Mouse (Mus musculus): Measurements from ENCODE around the gene Gba2. TPM values are rescaled to one million over a fixed set of nuclear protein-coding genes. Genes with fewer than 3 reads are reported as not detected.
"Not testable (repeated sequence)": the region's sequence is repeated elsewhere in the genome, so short reads cannot be mapped to it uniquely, and the experiment has no call there.

Gba2 gene
- 50.4 and 55.4 TPM in 2 replicates for polyA plus RNA-seq (2016; fragmentation: Nextera tagmentation; extraction: Ambion mirVana)

DNA sequence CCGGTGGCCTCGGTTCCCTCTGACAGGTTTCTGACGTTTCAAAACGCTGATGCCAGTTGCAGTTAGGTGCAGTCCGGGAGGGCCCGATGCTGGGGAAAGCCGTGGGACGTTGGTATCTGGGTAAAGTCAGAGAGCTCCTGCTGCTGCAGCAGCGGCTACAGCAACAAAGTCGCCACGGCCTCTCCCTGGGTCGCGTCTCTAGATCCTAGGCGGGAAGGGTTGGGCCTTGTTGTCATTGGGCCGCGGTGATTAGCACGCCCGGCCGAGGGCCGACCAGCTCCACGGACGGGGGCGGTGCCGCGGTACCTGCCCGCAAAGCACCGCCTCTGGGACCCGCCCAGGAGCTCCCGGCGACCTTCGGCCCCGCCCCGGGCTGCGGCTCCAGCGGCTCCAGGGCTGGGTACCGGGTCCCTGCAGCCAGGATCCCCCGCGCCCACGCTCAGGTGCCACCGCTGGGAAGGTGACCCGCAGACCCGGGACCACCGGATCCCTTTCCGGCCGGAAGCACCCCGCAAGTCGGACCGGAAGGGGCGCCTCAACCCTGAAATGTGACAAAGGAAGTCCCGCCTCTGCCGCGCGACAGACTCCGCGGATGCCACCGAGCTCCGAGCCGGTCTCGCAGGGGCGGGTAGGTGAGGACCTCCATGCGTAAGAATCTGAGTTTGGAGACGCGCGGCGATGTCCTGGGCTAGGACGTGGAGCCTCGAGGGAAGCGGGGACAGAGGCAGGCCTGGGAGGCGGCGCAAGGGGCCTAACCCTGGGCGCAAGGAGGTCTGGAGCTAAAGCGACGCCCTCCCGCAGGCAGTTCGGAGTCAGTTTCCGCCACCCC, at the start of gene Gba2, which contains the start of gene Rgp1:
Gene Gba2 (minus strand): TSS at position 498 of the 829 bp plus-strand sequence.
Gene Rgp1 (plus strand): TSS at position 340 of the 829 bp plus-strand sequence.
- WGBS, result under 1% methylated on average over 76 of the region's 76 CpGs
- H3K4me1 ChIP-seq, result peaks cover 42% of the 10 kb centered on the region
- peak; percentile 92 for ATAC-seq (ENCODE audit: low FRiP score, low read depth)

DNA sequence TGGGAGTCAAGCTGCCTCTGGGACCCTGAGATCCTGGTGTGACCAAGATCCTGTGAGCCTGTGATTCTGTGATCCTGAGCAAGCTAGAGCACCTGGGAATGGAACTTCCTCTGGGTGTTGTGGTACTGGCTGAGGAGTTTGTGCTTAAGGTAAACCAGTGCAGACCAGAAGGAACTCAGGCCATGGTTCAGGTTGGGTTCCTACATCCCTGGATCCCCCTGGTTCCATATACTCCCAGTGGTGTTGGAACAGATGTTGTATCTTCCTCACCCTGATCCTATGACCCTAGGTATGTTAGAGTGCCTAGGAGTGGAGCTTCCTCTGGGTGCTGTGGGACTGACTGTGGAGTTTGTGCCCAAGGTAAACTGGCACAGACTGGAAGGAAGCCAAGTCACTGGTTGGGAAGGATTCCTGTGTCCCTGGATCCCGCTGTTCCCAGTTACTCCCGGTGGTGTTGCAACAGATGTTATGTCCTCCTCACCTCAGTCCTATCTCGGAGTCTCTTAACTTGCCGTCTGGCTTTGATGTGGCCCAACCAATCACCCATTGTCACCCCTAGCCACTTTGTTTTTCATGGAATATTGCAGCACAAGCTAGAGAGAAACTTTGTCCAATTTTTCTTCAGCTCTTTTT, 41.6 kb upstream of the Gba2 start:
- H3K4me1 ChIP-seq, result no peaks in the 10 kb centered on the region
- no peaks in the 10 kb centered on the region for H3K27me3 ChIP-seq (replicated peaks)
- ATAC-seq (ENCODE audit: low FRiP score, low read depth), result no peak
- H3K4me3 ChIP-seq, result no peak overlapping the region
- H3K27ac ChIP-seq, result no peak overlapping the region
- H3K36me3 ChIP-seq, result no peaks in the 10 kb centered on the region
- H3K9me3 ChIP-seq, result peaks cover 2% of the 10 kb centered on the region; the same call in 1 of the 2 replicates
- no peak overlapping the region for H3K9ac ChIP-seq
- H3K4me2 ChIP-seq (replicated peaks), result no peak overlapping the region
- WGBS, result 85% methylated on average over 4 of the region's 4 CpGs

More for the DNA sequence above, at the start of gene Gba2, which contains the start of gene Rgp1:
- H3K27ac ChIP-seq, result peak within 1 kb of the TSS; percentile 43; the same call in 1 of the 2 replicates
- peaks cover 37% of the 10 kb centered on the region for H3K36me3 ChIP-seq
- H3K4me2 ChIP-seq (replicated peaks), result peak within 1 kb of the TSS; percentile 96
- H3K9ac ChIP-seq, result peak within 1 kb of the TSS; percentile 89
- peak within 1 kb of the TSS; percentile 94 for H3K4me3 ChIP-seq
- no peaks in the 10 kb centered on the region for H3K9me3 ChIP-seq
- H3K27me3 ChIP-seq (replicated peaks), result no peaks in the 10 kb centered on the region

DNA sequence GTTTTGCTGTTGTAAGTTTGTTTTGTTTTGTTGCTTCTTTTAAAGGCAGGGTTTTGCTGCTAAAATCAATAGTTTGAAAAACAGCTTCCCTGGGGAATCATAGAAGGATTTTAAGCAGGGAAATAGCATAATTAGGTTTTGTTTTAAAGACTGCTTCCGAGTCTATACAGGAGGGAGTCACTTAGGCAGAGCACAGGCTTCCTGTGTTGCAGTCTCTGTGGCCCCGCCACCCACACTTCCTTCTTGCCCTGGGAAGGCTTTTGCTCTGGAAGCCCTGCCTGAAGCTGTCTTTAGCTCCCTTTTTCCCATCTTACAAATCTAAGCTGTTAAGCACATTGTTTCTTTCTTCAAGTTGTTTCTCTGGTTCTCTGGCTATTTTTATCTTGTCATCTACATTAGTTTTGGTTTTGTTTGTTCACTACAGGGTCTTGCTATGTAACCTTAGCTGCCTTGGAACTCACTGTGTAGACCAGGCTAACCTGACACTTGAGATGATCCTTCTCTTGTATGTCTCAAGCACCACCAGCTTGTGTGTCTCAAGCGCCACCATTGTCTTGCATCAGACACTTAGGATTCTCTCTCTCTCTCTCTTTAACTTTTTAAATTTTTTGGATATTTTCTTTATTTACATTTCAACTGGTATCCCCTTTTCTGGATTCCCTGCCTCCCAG, 34.5 kb upstream of the Gba2 start:
- Histone ChIP-seq H3K27ac (no peak overlapping the region), H3K27me3 (replicated peaks) (no peaks in the 10 kb centered on the region), H3K4me3 (no peak overlapping the region), H3K36me3 (no peaks in the 10 kb centered on the region), H3K9me3 (no peaks in the 10 kb centered on the region), H3K4me1 (no peaks in the 10 kb centered on the region), H3K4me2 (replicated peaks) (no peak overlapping the region), H3K9ac (no peak overlapping the region)
- 76% methylated on average over 3 of the region's 3 CpGs for WGBS
- ATAC-seq (ENCODE audit: low FRiP score, low read depth), result no peak

DNA sequence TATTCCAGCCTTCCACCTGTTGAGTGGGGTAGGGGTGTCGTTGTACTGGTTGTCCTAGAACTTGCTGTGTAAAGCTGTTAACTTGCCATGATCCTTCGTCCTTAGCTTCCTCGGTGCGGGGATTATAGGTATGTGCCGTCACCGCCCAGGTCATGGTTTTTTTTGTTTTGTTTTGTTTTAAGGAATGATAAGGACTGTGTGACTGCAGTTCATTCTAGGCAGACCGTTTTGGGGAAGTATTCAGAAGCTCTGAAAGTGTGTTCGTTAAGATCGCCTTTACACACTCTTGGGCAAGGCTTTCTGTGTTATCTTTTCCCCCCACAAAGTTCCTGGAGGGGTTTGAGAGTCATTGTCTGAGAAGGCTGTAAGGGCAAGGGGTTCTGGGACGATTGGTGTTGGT, 33.9 kb upstream of the Gba2 start:
- WGBS, result 79% methylated on average over 10 of the region's 10 CpGs
- H3K4me3 ChIP-seq, result no peak overlapping the region
- no peak for ATAC-seq (ENCODE audit: low FRiP score, low read depth)

DNA sequence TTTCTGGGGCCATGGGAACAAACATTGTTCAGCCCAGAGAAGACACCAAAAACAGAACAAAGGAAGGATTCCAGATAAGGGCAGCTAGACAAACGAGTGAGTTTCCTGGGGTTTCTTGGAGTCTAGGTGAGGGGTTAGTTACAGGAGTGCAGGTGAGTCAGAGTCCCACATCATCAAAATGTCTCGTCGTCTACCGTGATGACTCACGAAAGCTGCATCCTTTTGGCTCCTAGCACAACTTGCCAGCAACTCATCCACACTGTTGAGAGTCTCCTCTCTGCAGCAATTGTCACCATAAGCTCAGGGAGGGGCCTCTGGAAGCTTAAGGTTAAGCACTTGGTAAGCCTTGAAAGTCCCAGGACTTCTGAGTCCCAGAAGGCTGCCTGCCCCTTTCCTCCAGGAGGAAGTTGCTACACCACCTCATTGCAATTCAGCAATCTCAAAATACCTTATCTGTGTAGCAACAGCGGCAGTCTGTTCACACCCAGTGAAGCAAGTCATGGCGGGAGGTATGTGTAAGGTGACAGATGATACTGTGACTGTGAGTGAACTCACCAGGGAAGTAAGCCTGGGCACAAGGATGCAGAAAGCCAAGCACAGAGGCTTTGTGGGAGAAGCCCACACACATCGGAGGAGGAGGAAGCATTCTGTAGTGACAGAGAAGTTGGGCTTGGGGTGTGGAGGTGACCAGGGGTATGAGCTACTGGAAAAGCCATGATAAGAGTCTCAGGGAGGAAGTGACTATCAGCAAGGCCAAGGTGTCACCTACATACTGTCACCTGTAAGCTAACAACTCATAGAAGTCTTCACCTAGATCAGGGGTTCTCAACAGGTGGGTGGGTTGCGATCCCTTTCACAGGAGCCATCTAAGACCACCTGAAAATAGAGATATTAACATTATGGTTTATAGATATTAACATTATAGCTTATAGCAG, 26.3 kb upstream of the Gba2 start:
- Histone ChIP-seq H3K27ac (no peak overlapping the region), H3K4me1 (no peaks in the 10 kb centered on the region), H3K4me2 (replicated peaks) (no peak overlapping the region), H3K27me3 (replicated peaks) (no peaks in the 10 kb centered on the region), H3K36me3 (no peaks in the 10 kb centered on the region), H3K4me3 (no peak overlapping the region), H3K9ac (no peak overlapping the region), H3K9me3 (no peaks in the 10 kb centered on the region)
- no peak for ATAC-seq (ENCODE audit: low FRiP score, low read depth)
- 85% methylated on average over 9 of the region's 9 CpGs for WGBS

More for the DNA sequence above, 33.9 kb upstream of the Gba2 start:
- Histone ChIP-seq H3K36me3 (no peaks in the 10 kb centered on the region), H3K27ac (no peak overlapping the region), H3K27me3 (replicated peaks) (no peaks in the 10 kb centered on the region), H3K4me2 (replicated peaks) (no peak overlapping the region), H3K4me1 (no peaks in the 10 kb centered on the region), H3K9ac (no peak overlapping the region), H3K9me3 (no peaks in the 10 kb centered on the region)

DNA sequence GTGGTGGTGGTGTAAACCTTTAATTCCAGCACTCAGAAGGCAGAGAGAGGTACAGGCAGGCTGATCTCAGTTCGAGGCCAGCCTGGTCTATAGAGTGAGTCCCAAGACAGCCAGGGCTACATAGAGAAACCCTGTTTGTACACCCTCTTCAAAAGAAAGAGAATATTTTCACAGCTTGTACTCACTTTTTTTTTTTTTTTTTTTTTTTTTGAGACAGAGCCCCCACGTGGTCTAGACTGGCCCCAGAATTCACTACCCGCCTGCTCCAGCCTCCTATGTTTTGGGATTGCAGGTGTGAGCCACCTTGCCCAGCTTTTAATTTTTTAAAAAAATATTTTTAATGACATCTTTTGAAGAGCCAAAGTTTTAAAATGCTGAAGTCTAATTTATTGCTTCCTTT, 25.4 kb upstream of the Gba2 start:
- no peak overlapping the region for H3K4me3 ChIP-seq

DNA sequence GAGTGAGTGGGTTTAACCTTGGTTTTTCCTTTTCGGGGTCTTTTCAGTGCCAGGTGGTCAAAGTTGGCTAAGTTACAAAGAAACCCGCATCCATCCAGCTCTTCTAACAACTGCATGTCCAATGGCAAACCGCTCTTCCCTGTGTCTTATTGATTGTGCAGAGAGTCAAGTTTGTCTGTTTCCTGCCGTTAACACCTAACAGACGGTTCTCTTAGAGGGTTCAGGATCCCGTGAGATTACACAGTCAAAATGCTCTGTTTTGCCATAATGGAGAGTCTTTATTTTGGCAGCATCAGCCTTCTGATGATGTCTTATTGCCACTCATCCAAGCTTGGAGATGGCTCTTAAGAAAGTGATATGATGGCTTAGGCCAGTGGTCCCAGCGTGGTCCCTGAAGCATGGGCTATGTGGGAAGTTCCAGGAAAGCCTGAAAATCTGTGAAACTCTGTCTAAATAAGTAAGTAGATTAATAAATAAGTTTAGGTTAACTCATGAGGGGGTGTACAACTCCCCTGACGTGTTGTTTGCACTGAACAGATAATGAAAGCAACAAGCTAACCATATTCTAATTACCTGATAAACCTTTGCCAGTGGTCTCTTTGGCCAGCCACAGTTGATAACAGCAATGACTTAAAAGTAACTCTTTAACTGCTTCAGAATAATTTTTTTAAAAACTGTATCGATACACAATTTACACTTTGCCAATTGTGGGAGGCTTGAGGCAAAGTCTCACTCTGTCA, 21.7 kb upstream of the Gba2 start:
- H3K36me3 ChIP-seq, result no peaks in the 10 kb centered on the region
- no peak overlapping the region for H3K4me3 ChIP-seq
- H3K4me2 ChIP-seq (replicated peaks), result no peak overlapping the region
- 84% methylated on average over 9 of the region's 9 CpGs for WGBS
- H3K9me3 ChIP-seq, result no peaks in the 10 kb centered on the region
- H3K4me1 ChIP-seq, result no peaks in the 10 kb centered on the region
- H3K27me3 ChIP-seq (replicated peaks), result no peaks in the 10 kb centered on the region
- H3K27ac ChIP-seq, result no peak overlapping the region
- no peak overlapping the region for H3K9ac ChIP-seq
- ATAC-seq (ENCODE audit: low FRiP score, low read depth), result no peak

More for the DNA sequence above, 25.4 kb upstream of the Gba2 start:
- 81% methylated on average over 3 of the region's 3 CpGs for WGBS
- Histone ChIP-seq H3K9ac (no peak overlapping the region), H3K27ac (no peak overlapping the region), H3K27me3 (replicated peaks) (no peaks in the 10 kb centered on the region), H3K4me1 (no peaks in the 10 kb centered on the region), H3K36me3 (no peaks in the 10 kb centered on the region), H3K9me3 (no peaks in the 10 kb centered on the region), H3K4me2 (replicated peaks) (no peak overlapping the region)
- ATAC-seq (ENCODE audit: low FRiP score, low read depth), result no peak

DNA sequence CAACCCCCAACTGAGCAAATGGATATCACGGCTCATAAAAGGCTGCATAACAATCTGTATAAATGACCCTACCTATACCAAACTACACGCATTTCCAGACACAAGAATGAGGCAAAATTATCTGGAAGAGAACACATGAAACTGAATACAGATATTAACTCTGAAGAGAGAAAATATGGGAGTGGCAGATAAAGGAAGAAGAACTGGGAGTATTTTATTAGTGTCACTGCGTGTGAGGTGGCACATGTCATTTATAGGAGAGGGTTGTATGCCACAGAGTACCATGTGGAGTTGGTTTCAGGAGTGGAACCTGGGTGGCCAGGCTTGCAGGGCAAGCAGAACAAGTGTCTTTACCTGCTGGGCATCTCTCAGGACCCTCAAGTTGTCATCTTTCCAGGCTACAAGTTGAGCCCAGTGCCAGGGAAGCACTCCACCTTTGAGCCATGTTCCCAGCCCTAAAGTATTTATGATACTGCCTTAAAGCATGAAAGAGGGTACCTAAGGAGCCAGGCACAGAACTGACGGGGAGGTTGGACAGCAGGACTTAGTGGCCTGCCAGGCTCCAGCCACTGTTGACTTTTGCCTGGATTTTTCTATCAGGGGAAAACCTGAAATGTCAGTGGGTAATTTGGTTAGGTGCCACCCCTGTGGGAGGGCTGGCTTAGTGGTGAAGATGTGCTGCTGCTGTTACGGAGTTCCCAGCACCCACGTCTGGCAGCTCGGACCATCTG, 20.1 kb upstream of the Gba2 start:
- Histone ChIP-seq H3K4me1 (no peaks in the 10 kb centered on the region), H3K9ac (no peak overlapping the region), H3K9me3 (no peaks in the 10 kb centered on the region), H3K27me3 (replicated peaks) (no peaks in the 10 kb centered on the region), H3K27ac (no peak overlapping the region), H3K4me3 (no peak overlapping the region), H3K36me3 (no peaks in the 10 kb centered on the region), H3K4me2 (replicated peaks) (no peak overlapping the region)
- no peak for ATAC-seq (ENCODE audit: low FRiP score, low read depth)
- WGBS, result 87% methylated on average over 7 of the region's 7 CpGs

DNA sequence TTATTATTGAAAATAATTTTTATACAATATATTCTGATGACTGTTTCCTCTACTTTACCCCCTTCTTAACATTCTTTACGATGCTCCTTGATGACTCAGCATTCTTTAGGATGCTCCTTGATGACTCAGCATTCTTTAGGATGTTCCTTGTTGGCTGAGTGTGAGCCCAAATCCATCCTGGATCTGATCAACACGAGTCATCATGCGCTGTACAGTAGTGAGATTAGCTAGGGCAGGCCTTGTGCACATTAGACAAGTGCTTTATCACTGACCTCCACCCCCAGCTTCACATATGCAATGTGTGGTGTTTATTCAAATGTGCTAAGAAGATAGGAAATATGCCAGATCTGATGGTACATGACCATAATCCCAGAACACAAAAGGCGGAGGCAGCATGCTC, 19.5 kb upstream of the Gba2 start:
- Histone ChIP-seq H3K9ac (no peak overlapping the region), H3K4me1 (no peaks in the 10 kb centered on the region), H3K27ac (no peak overlapping the region), H3K36me3 (no peaks in the 10 kb centered on the region), H3K4me2 (replicated peaks) (no peak overlapping the region), H3K27me3 (replicated peaks) (no peaks in the 10 kb centered on the region), H3K4me3 (no peak overlapping the region), H3K9me3 (no peaks in the 10 kb centered on the region)
- WGBS, result 89% methylated on average over 4 of the region's 4 CpGs
- no peak for ATAC-seq (ENCODE audit: low FRiP score, low read depth)

DNA sequence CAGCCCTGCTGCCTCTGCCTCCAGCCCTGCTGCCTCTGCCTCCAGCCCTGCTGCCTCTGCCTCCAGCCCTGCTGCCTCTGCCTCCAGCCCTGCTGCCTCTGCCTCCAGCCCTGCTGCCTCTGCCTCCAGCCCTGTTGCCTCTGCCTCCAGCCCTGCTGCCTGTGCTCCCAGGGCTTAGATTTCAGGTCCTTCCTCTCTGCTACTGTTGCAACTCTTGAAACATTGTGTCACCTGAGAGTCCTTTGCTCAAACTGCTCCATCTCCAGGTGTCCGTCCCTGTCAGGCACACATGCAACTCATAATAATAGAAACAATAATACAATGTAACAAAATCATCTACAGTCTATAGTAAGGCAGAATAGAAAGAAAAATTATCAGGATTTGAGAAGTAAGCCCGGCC, 17.9 kb upstream of the Gba2 start:
- H3K4me3 ChIP-seq; H3K9me3 ChIP-seq; H3K27me3 ChIP-seq (replicated peaks); H3K9ac ChIP-seq; H3K27ac ChIP-seq; H3K36me3 ChIP-seq; ATAC-seq (ENCODE audit: low FRiP score, low read depth); H3K4me2 ChIP-seq (replicated peaks); H3K4me1 ChIP-seq: not testable (repeated sequence)
- WGBS, result 90% methylated on average over 2 of the region's 2 CpGs
